ENCODE assay signal across 9 mouse cellular contexts in genomic region chr4:138677579-138677978, GRCm38 (mm10). TPM values are rescaled to one million over a fixed set of nuclear protein-coding genes. Genes with fewer than 3 reads are reported as not detected.
DNase-seq lines count a peak whose midpoint lies in the region; ATAC-seq and TF ChIP-seq lines count a peak whose summit lies in the region.
"Had no signal": no experiment of that assay in that cellular context is flagged by ENCODE, and none has a peak within 500 bp of the region (broad histone marks: within the 10 kb centered on the region; RNA-seq: fewer than 3 reads in every experiment).

No protein-coding gene starts in this region.

- no peak overlapping the region for H3K4me3 ChIP-seq in intestine, embryonic 14.5 days (ENCODE audit: low read depth, low read length)
- H3K4me3 ChIP-seq in intestine, postnatal 0 days (ENCODE audit: low read depth, low read length): no peak overlapping the region
- no peak overlapping the region for H3K4me3 ChIP-seq in embryonic facial prominence, embryonic 14.5 days (ENCODE audit: low read depth, low read length)
- peak overlapping the region; percentile 26 for H3K4me3 ChIP-seq in neural tube, embryonic 13.5 days
- H3K4me3 ChIP-seq: lung, embryonic 15.5 days had no signal

- H3K36me3 ChIP-seq in intestine, embryonic 14.5 days (ENCODE audit: control insufficient read depth, insufficient read depth, low read length): no peaks in the 10 kb centered on the region
- H3K36me3 ChIP-seq in intestine, postnatal 0 days (ENCODE audit: control insufficient read depth, insufficient read depth): no peaks in the 10 kb centered on the region
- H3K36me3 ChIP-seq in embryonic facial prominence, embryonic 14.5 days (ENCODE audit: control insufficient read depth, insufficient read depth, low read length): no peaks in the 10 kb centered on the region
- H3K36me3 ChIP-seq in neural tube, embryonic 13.5 days: no peaks in the 10 kb centered on the region
- H3K36me3 ChIP-seq: lung, embryonic 15.5 days had no signal

- no peak overlapping the region for H3K27ac ChIP-seq in intestine, embryonic 14.5 days (ENCODE audit: low read depth)
- H3K27ac ChIP-seq in intestine, postnatal 0 days (ENCODE audit: low read depth, low read length): no peak overlapping the region
- no peak overlapping the region for H3K27ac ChIP-seq in embryonic facial prominence, embryonic 14.5 days (replicated peaks; ENCODE audit: low read depth, low read length)
- H3K27ac ChIP-seq in neural tube, embryonic 13.5 days (replicated peaks): 0 out of 2 replicates have a peak overlapping the region, but pooled peaks have one; percentile 53
- H3K27ac ChIP-seq: lung, embryonic 15.5 days had no signal

- no peak for ATAC-seq in intestine, embryonic 14.5 days (replicated peaks; ENCODE audit: low FRiP score, low TSS enrichment, low read depth)
- no peak for ATAC-seq in intestine, postnatal 0 days
- ATAC-seq in embryonic facial prominence, embryonic 14.5 days (ENCODE audit: low read depth): no peak
- peak; percentile 73 for ATAC-seq in neural tube, embryonic 13.5 days (ENCODE audit: low read depth)

- H3K9ac ChIP-seq in intestine, embryonic 14.5 days (ENCODE audit: low read length): no peak overlapping the region
- H3K9ac ChIP-seq in intestine, postnatal 0 days (ENCODE audit: low read depth, low read length): no peak overlapping the region
- no peak overlapping the region for H3K9ac ChIP-seq in embryonic facial prominence, embryonic 14.5 days (ENCODE audit: low read depth, low read length)
- H3K9ac ChIP-seq in neural tube, embryonic 13.5 days: peak overlapping the region; percentile 50; the same call in 1 of the 2 replicates
- H3K9ac ChIP-seq: lung, embryonic 15.5 days had no signal

- no peak for TF ChIP-seq CTCF in intestine, postnatal 0 days (IDR thresholded peaks at IDR 0.05; ENCODE audit: low read depth)

- no peaks in the 10 kb centered on the region for H3K4me1 ChIP-seq in intestine, embryonic 14.5 days (replicated peaks; ENCODE audit: control insufficient read depth, insufficient read depth, low read length)
- H3K4me1 ChIP-seq in intestine, postnatal 0 days (replicated peaks; ENCODE audit: control insufficient read depth, insufficient read depth, low read length): no peaks in the 10 kb centered on the region; the same call in 1 of the 2 replicates
- H3K4me1 ChIP-seq in embryonic facial prominence, embryonic 14.5 days (ENCODE audit: control insufficient read depth, insufficient read depth, low read length): no peaks in the 10 kb centered on the region
- peaks cover 10% of the 10 kb centered on the region for H3K4me1 ChIP-seq in neural tube, embryonic 13.5 days (replicated peaks)

- H3K27me3 ChIP-seq in intestine, embryonic 14.5 days (replicated peaks; ENCODE audit: control insufficient read depth, insufficient read depth, low read length): peaks cover 8% of the 10 kb centered on the region; the same call in 1 of the 2 replicates
- no peaks in the 10 kb centered on the region for H3K27me3 ChIP-seq in intestine, postnatal 0 days (replicated peaks; ENCODE audit: control insufficient read depth, insufficient read depth, low read length)
- no peaks in the 10 kb centered on the region for H3K27me3 ChIP-seq in embryonic facial prominence, embryonic 14.5 days (replicated peaks; ENCODE audit: control insufficient read depth, insufficient read depth, low read length)
- H3K27me3 ChIP-seq in neural tube, embryonic 13.5 days: peaks cover 24% of the 10 kb centered on the region

- WGBS in intestine, embryonic 14.5 days: 17% methylated on average over 16 of the region's 16 CpGs
- WGBS in intestine, postnatal 0 days: 17% methylated on average over 16 of the region's 16 CpGs
- 28% methylated on average over 16 of the region's 16 CpGs for WGBS in embryonic facial prominence, embryonic 14.5 days
- WGBS in neural tube, embryonic 13.5 days: 22% methylated on average over 16 of the region's 16 CpGs

- DNase-seq in intestine, embryonic 14.5 days (ENCODE audit: low spot score): peak; percentile 63
- DNase-seq in embryonic facial prominence, embryonic 14.5 days (ENCODE audit: low spot score): peak; percentile 39
- peak; percentile 76 to 84 for DNase-seq in layer of hippocampus, postnatal 10 days (ENCODE audit: low spot score in 2 of 2)
- no peak for DNase-seq in spleen, postnatal 10 days (ENCODE audit: low spot score in 2 of 2)
- no peak for DNase-seq in thymus, postnatal 10 days (ENCODE audit: low spot score in 2 of 2)
- no peak for DNase-seq in kidney, adult 11 months

- no peaks in the 10 kb centered on the region for H3K9me3 ChIP-seq in intestine, embryonic 14.5 days (ENCODE audit: control insufficient read depth, low read length)
- no peaks in the 10 kb centered on the region for H3K9me3 ChIP-seq in intestine, postnatal 0 days (ENCODE audit: control insufficient read depth)
- no peaks in the 10 kb centered on the region for H3K9me3 ChIP-seq in embryonic facial prominence, embryonic 14.5 days (ENCODE audit: control insufficient read depth, low read length)
- no peaks in the 10 kb centered on the region for H3K9me3 ChIP-seq in neural tube, embryonic 13.5 days
- H3K9me3 ChIP-seq: lung, embryonic 15.5 days had no signal

- H3K4me2 ChIP-seq in intestine, embryonic 14.5 days (ENCODE audit: low read length): no peak overlapping the region
- no peak overlapping the region for H3K4me2 ChIP-seq in intestine, postnatal 0 days (replicated peaks; ENCODE audit: low read depth)
- 0 out of 2 replicates have a peak overlapping the region, but pooled peaks have one; percentile 7 for H3K4me2 ChIP-seq in embryonic facial prominence, embryonic 14.5 days (ENCODE audit: low read depth, low read length)
- peak overlapping the region; percentile 48 for H3K4me2 ChIP-seq in neural tube, embryonic 13.5 days
- H3K4me2 ChIP-seq: lung, embryonic 15.5 days had no signal

RNA-seq across cellular contexts. Expression of gene Vwa5b1, which starts 41.9 kb away (rescaled TPM):
- 0.11 and 0.26 TPM in 2 replicates for polyA plus RNA-seq in intestine, embryonic 14.5 days (2014; fragmentation: Nextera tagmentation; extraction: Ambion mirVana)
- 0.16 and 0.17 TPM in 2 replicates for polyA plus RNA-seq in intestine, postnatal 0 days (2015; fragmentation: Nextera tagmentation; extraction: Ambion mirVana)
- polyA plus RNA-seq in embryonic facial prominence, embryonic 14.5 days (2014; fragmentation: Nextera tagmentation; extraction: Ambion mirVana): 0.08 and 0.30 TPM in 2 replicates
- total RNA-seq in layer of hippocampus, postnatal 10 days (2021): 1 to 10 TPM; 2.0 to 2.1 TPM
- 0.21 and 0.48 TPM in 2 replicates for polyA plus RNA-seq in neural tube, embryonic 13.5 days (2015; fragmentation: Nextera tagmentation; extraction: Ambion mirVana)

RNA-seq across cellular contexts. Expression of gene Pla2g2c, which starts 47.0 kb away (rescaled TPM):
- 0.22 and 0.35 TPM in 2 replicates for polyA plus RNA-seq in intestine, embryonic 14.5 days (2014; fragmentation: Nextera tagmentation; extraction: Ambion mirVana)
- polyA plus RNA-seq in intestine, postnatal 0 days (2015; fragmentation: Nextera tagmentation; extraction: Ambion mirVana): 0.09 and 0.21 TPM in 2 replicates
- 0.17 and 0.61 TPM in 2 replicates for polyA plus RNA-seq in embryonic facial prominence, embryonic 14.5 days (2014; fragmentation: Nextera tagmentation; extraction: Ambion mirVana)
- not detected for total RNA-seq in layer of hippocampus, postnatal 10 days (2021)
- 0.39 and 0.84 TPM in 2 replicates for polyA plus RNA-seq in neural tube, embryonic 13.5 days (2015; fragmentation: Nextera tagmentation; extraction: Ambion mirVana)

RNA-seq across cellular contexts. Expression of gene Ubxn10, which starts 59.4 kb away (rescaled TPM):
- 1.0 and 1.8 TPM in 2 replicates for polyA plus RNA-seq in intestine, embryonic 14.5 days (2014; fragmentation: Nextera tagmentation; extraction: Ambion mirVana)
- 0.51 and 0.83 TPM in 2 replicates for polyA plus RNA-seq in intestine, postnatal 0 days (2015; fragmentation: Nextera tagmentation; extraction: Ambion mirVana)
- 2.2 and 4.7 TPM in 2 replicates for polyA plus RNA-seq in embryonic facial prominence, embryonic 14.5 days (2014; fragmentation: Nextera tagmentation; extraction: Ambion mirVana)
- 1 to 10 TPM; 1.7 to 2.1 TPM for total RNA-seq in layer of hippocampus, postnatal 10 days (2021)
- polyA plus RNA-seq in neural tube, embryonic 13.5 days (2015; fragmentation: Nextera tagmentation; extraction: Ambion mirVana): 1.9 and 2.6 TPM in 2 replicates

Comparison
In these comparisons a context has a peak if more than half of its experiments do, and no peak if none do; other contexts are left out.
1. DNase-seq: peak in intestine, embryonic 14.5 days (single experiment), embryonic facial prominence, embryonic 14.5 days (single experiment) and layer of hippocampus, postnatal 10 days (2 of 2); none in spleen, postnatal 10 days (0 of 2), thymus, postnatal 10 days (0 of 2) and kidney, adult 11 months (single experiment).
2. H3K4me2 ChIP-seq: peak in embryonic facial prominence, embryonic 14.5 days (single experiment) and neural tube, embryonic 13.5 days (single experiment); none in intestine, embryonic 14.5 days (single experiment) and intestine, postnatal 0 days (single experiment).